Mouse (Mus musculus) frontal cortex, postnatal 25 days (tissue): Measurements from ENCODE around the gene Hsf4.

ENCODE experiments used
- DNase-seq, 2 experiments: peaks; one replicate each; pipeline ENCODE4 v3.0.0; 2022; ENCODE audit warnings: low spot score in 2 of 2

The Hsf4 gene

GRCm38 (mm10) chr8:105259721-105260320 is 9.8 kb upstream of the Hsf4 start:
- peak; percentile 56 to 63 for DNase-seq

GRCm38 (mm10) chr8:105260371-105261099 is 9.1 kb upstream of the Hsf4 start:
- no peak for DNase-seq

GRCm38 (mm10) chr8:105261326-105261980 is 8.1 kb upstream of the Hsf4 start:
- DNase-seq: no peak

- no peak for DNase-seq
Observed at GRCm38 (mm10) chr8:105263244-105263912, 6.2 kb upstream of the Hsf4 start.

- DNase-seq: no peak
Observed at GRCm38 (mm10) chr8:105264024-105264982, 5.3 kb upstream of the Hsf4 start, which contains the start of the genes Tradd and Fbxl8. Tradd (minus strand) TSS chr8:105264609. Fbxl8 (plus strand) TSS chr8:105264648.

GRCm38 (mm10) chr8:105265128-105265527 is 4.5 kb upstream of the Hsf4 start:
- DNase-seq: no peak

- no peak for DNase-seq
Observed at GRCm38 (mm10) chr8:105266775-105267174, 2.8 kb upstream of the Hsf4 start.

- DNase-seq: peak; percentile 61 to 71
Observed at GRCm38 (mm10) chr8:105268342-105269074, 1.1 kb upstream of the Hsf4 start.

- no peak for DNase-seq
Observed at GRCm38 (mm10) chr8:105269075-105269458, 534 bp upstream of the Hsf4 start.

GRCm38 (mm10) chr8:105270101-105270915 is 707 bp downstream of the Hsf4 start:
- no peak for DNase-seq

- no peak for DNase-seq
Observed at GRCm38 (mm10) chr8:105270916-105271186, 1.2 kb downstream of the Hsf4 start.

GRCm38 (mm10) chr8:105275387-105275786 is 5.8 kb downstream of the Hsf4 start:
- no peak for DNase-seq

GRCm38 (mm10) chr8:105275840-105276239 is 6.2 kb downstream of the Hsf4 start, which contains the start of gene Nol3:
Nol3 (plus strand) TSS chr8:105276140.
- no peak for DNase-seq

- DNase-seq: no peak
Observed at GRCm38 (mm10) chr8:105276292-105277120, 6.9 kb downstream of the Hsf4 start.

- peak in 1 of 2 experiments; percentile 72 for DNase-seq
Observed at GRCm38 (mm10) chr8:105278911-105279334, 9.3 kb downstream of the Hsf4 start.

GRCm38 (mm10) chr8:105280567-105280966 is 11.0 kb downstream of the Hsf4 start:
- DNase-seq: no peak

GRCm38 (mm10) chr8:105281821-105282220 is 12.2 kb downstream of the Hsf4 start:
- DNase-seq: no peak

GRCm38 (mm10) chr8:105282239-105282638 is 12.6 kb downstream of the Hsf4 start:
- no peak for DNase-seq

- no peak for DNase-seq
Observed at GRCm38 (mm10) chr8:105283074-105283473, 13.5 kb downstream of the Hsf4 start.
